Mouse (Mus musculus): ENCODE data around the gene Irs3. TPM values are rescaled to one million over a fixed set of nuclear protein-coding genes. Genes with fewer than 3 reads are reported as not detected.

Gene Irs3
- polyA plus RNA-seq, 1 experiment from 2014 or later, result 0.15 TPM

GRCm38 (mm10) chr5:137683388-137684293 is 38.1 kb upstream of the Irs3 start:
- Histone ChIP-seq H3K27ac (ENCODE audit: low read length) (peak overlapping the region; percentile 89), H3K4me3 (ENCODE audit: low read depth, low read length) (peak overlapping the region; percentile 88), H3K9me3 (replicated peaks; ENCODE audit: control insufficient read depth, low read length) (no peaks in the 10 kb centered on the region), H3K36me3 (ENCODE audit: control insufficient read depth, insufficient read depth) (peaks cover 12% of the 10 kb centered on the region), H3K4me2 (ENCODE audit: low read depth, low read length) (peak overlapping the region; percentile 76), H3K9ac (ENCODE audit: low read depth, low read length) (peak overlapping the region; percentile 85), H3K27me3 (ENCODE audit: control insufficient read depth, insufficient read depth, low read depth, low read length) (no peaks in the 10 kb centered on the region), H3K4me1 (ENCODE audit: control insufficient read depth, low read depth, low read length) (peaks cover 41% of the 10 kb centered on the region)
- 4% methylated on average over 28 of the region's 28 CpGs for WGBS (ENCODE audit: insufficient replicate concordance)
- ATAC-seq (ENCODE audit: low read depth), result no peak

DNA sequence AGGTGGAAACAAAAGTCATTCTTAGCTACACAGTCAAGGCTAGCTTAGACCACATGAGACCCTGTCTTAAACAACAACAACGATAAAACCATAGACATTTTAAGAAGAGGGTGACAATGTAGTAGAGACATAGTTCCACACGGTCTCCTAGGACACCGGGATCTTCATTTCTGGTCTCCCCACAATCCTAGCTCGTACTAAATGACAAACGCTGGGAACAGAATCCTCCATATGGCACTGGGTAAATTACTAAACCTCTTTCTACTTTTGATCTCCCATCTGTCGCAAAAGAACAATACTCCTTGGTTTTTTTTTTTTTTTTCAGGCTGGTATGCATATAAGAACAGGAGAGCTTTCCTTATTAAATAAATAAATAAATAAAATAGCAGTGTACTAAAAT is 37.0 kb upstream of the Irs3 start:
- Histone ChIP-seq H3K36me3 (ENCODE audit: control insufficient read depth, insufficient read depth) (peaks cover 15% of the 10 kb centered on the region), H3K9me3 (replicated peaks; ENCODE audit: control insufficient read depth, low read length) (no peaks in the 10 kb centered on the region), H3K9ac (ENCODE audit: low read depth, low read length) (peak overlapping the region; percentile 40; the same call in 1 of the 2 replicates), H3K27ac (ENCODE audit: low read length) (no peak overlapping the region), H3K4me2 (ENCODE audit: low read depth, low read length) (peak overlapping the region; percentile 76), H3K4me1 (ENCODE audit: control insufficient read depth, low read depth, low read length) (peaks cover 36% of the 10 kb centered on the region), H3K27me3 (ENCODE audit: control insufficient read depth, insufficient read depth, low read depth, low read length) (no peaks in the 10 kb centered on the region), H3K4me3 (ENCODE audit: low read depth, low read length) (peak overlapping the region; percentile 88)
- no peak for ATAC-seq (ENCODE audit: low read depth)
- whole genome bisulfite sequencing (ENCODE audit: insufficient replicate concordance), result 90% methylated on average over 6 of the region's 6 CpGs

DNA sequence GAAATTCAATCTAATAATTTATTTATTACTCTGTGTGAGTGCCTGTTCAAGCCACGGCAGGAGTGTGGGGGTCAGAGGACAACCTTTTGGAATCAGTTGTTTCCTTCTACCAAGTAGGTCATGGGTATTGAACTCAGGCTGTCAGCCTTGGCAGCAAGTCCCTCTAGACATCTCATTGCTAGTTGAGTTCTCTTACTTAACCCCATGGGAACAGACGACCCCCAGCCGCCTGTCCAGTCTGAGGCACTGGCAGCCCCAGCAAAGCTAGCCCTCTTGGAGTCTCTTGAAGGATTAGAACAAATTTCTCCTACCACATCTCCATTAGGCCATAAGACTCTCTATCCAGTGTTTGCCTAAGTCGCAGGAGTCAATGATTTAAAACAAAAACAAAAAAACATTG is 34.2 kb upstream of the Irs3 start:
- Histone ChIP-seq H3K9ac (ENCODE audit: low read depth, low read length) (no peak overlapping the region), H3K4me1 (ENCODE audit: control insufficient read depth, low read depth, low read length) (peaks cover 25% of the 10 kb centered on the region), H3K36me3 (ENCODE audit: control insufficient read depth, insufficient read depth) (peaks cover 23% of the 10 kb centered on the region), H3K4me2 (ENCODE audit: low read depth, low read length) (no peak overlapping the region), H3K9me3 (replicated peaks; ENCODE audit: control insufficient read depth, low read length) (no peaks in the 10 kb centered on the region), H3K27ac (ENCODE audit: low read length) (no peak overlapping the region), H3K27me3 (ENCODE audit: control insufficient read depth, insufficient read depth, low read depth, low read length) (no peaks in the 10 kb centered on the region), H3K4me3 (ENCODE audit: low read depth, low read length) (no peak overlapping the region)
- ATAC-seq (ENCODE audit: low read depth), result no peak
- 87% methylated on average over 4 of the region's 4 CpGs for WGBS (ENCODE audit: insufficient replicate concordance)

DNA sequence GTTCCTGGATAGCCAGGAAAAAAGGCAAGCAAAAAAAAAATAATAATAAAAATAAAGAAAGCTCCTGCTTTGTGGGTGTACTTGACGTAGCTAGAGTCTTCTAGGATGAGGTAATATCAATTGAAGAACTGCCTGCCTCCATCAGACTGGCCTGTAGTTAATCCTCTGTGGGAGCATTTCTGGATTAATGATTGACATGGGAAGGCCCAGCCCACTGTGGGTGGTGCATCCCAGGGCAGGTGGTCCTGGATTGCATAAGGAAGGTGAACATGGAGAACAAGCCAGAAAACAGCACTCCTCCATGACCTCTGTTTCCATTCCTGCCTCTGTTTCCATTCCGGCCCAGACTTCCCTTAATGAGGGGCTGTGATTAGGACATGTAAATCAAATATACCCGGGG is 33.2 kb upstream of the Irs3 start:
- no peak overlapping the region for H3K4me2 ChIP-seq (ENCODE audit: low read depth, low read length)
- H3K4me3 ChIP-seq (ENCODE audit: low read depth, low read length), result no peak overlapping the region
- no peak for ATAC-seq (ENCODE audit: low read depth)
- H3K9ac ChIP-seq (ENCODE audit: low read depth, low read length), result no peak overlapping the region
- H3K36me3 ChIP-seq (ENCODE audit: control insufficient read depth, insufficient read depth), result peaks cover 23% of the 10 kb centered on the region
- WGBS (ENCODE audit: insufficient replicate concordance), result 83% methylated on average over 3 of the region's 3 CpGs
- no peaks in the 10 kb centered on the region for H3K27me3 ChIP-seq (ENCODE audit: control insufficient read depth, insufficient read depth, low read depth, low read length)
- H3K4me1 ChIP-seq (ENCODE audit: control insufficient read depth, low read depth, low read length), result peaks cover 35% of the 10 kb centered on the region
- no peak overlapping the region for H3K27ac ChIP-seq (ENCODE audit: low read length)
- H3K9me3 ChIP-seq (replicated peaks; ENCODE audit: control insufficient read depth, low read length), result no peaks in the 10 kb centered on the region

GRCm38 (mm10) chr5:137677859-137678258 is 32.3 kb upstream of the Irs3 start:
- peaks cover 23% of the 10 kb centered on the region for H3K36me3 ChIP-seq (ENCODE audit: control insufficient read depth, insufficient read depth)
- WGBS (ENCODE audit: insufficient replicate concordance), result 94% methylated on average over 8 of the region's 8 CpGs

GRCm38 (mm10) chr5:137674786-137675185 is 29.3 kb upstream of the Irs3 start:
- Histone ChIP-seq H3K9ac (ENCODE audit: low read depth, low read length) (no peak overlapping the region; the same call in 1 of the 2 replicates), H3K27ac (ENCODE audit: low read length) (peak overlapping the region; percentile 22; the same call in 1 of the 2 replicates), H3K4me2 (ENCODE audit: low read depth, low read length) (no peak overlapping the region), H3K4me1 (ENCODE audit: control insufficient read depth, low read depth, low read length) (peaks cover 52% of the 10 kb centered on the region), H3K36me3 (ENCODE audit: control insufficient read depth, insufficient read depth) (peaks cover 11% of the 10 kb centered on the region), H3K27me3 (ENCODE audit: control insufficient read depth, insufficient read depth, low read depth, low read length) (no peaks in the 10 kb centered on the region), H3K9me3 (replicated peaks; ENCODE audit: control insufficient read depth, low read length) (no peaks in the 10 kb centered on the region), H3K4me3 (ENCODE audit: low read depth, low read length) (no peak overlapping the region)
- 85% methylated on average over 8 of the region's 8 CpGs for WGBS (ENCODE audit: insufficient replicate concordance)
- no peak for ATAC-seq (ENCODE audit: low read depth)

More at GRCm38 (mm10) chr5:137677859-137678258, 32.3 kb upstream of the Irs3 start:
- Histone ChIP-seq H3K4me3 (ENCODE audit: low read depth, low read length) (no peak overlapping the region), H3K9me3 (replicated peaks; ENCODE audit: control insufficient read depth, low read length) (no peaks in the 10 kb centered on the region), H3K4me1 (ENCODE audit: control insufficient read depth, low read depth, low read length) (peaks cover 43% of the 10 kb centered on the region), H3K27ac (ENCODE audit: low read length) (no peak overlapping the region), H3K27me3 (ENCODE audit: control insufficient read depth, insufficient read depth, low read depth, low read length) (no peaks in the 10 kb centered on the region), H3K9ac (ENCODE audit: low read depth, low read length) (no peak overlapping the region), H3K4me2 (ENCODE audit: low read depth, low read length) (no peak overlapping the region)
- ATAC-seq (ENCODE audit: low read depth), result no peak

DNA sequence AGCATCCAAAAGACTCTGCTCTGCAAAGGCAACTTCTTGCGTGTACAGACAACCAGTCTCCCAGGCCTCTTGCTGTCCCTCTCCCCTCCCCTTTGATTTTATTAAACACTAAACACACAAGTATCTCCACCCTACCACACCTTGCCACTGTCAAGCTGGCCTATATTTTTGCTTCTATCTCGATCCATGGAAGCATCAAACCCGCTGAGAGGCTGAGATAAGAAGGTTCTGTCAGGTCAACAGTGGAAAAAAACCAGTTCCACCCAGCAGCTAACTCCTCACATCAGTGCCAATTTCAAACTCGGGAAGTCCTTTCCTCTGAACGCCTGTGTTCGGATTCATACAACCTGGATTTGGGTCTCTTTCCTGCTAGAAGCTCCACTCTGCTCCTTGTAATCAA is 27.5 kb upstream of the Irs3 start:
- Histone ChIP-seq H3K4me3 (ENCODE audit: low read depth, low read length) (no peak overlapping the region; the same call in 1 of the 2 replicates), H3K27me3 (ENCODE audit: control insufficient read depth, insufficient read depth, low read depth, low read length) (no peaks in the 10 kb centered on the region)
- peak; percentile 81 for ATAC-seq (ENCODE audit: low read depth)

DNA sequence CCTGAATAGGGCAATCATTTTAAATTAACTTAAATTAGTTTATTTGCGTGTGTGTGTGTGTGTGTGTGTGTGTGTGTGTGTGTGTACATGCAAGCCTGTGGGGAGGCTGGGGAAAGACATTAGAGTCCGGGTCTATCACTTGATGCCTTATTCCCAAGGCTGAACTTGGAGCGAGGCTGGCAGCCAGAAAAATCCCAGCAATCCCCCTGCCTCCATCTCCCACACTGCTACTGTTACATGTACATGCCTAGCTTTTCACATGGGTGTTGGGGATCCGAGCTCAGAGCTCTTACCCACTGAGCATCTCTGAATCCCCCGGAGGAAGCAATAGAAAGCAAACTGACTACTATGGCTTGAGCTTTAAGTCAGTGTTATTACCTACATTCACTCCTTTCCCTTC is 26.8 kb upstream of the Irs3 start:
- peak overlapping the region; percentile 51; the same call in 1 of the 2 replicates for H3K4me2 ChIP-seq (ENCODE audit: low read depth, low read length)
- H3K4me1 ChIP-seq (ENCODE audit: control insufficient read depth, low read depth, low read length), result peaks cover 52% of the 10 kb centered on the region
- H3K36me3 ChIP-seq (ENCODE audit: control insufficient read depth, insufficient read depth), result peaks cover 10% of the 10 kb centered on the region

More for the DNA sequence above, 27.5 kb upstream of the Irs3 start:
- peak overlapping the region; percentile 75 for H3K27ac ChIP-seq (ENCODE audit: low read length)
- no peaks in the 10 kb centered on the region for H3K9me3 ChIP-seq (replicated peaks; ENCODE audit: control insufficient read depth, low read length)
- 31% methylated on average over 6 of the region's 6 CpGs for WGBS (ENCODE audit: insufficient replicate concordance)
- H3K36me3 ChIP-seq (ENCODE audit: control insufficient read depth, insufficient read depth), result peaks cover 11% of the 10 kb centered on the region
- H3K4me1 ChIP-seq (ENCODE audit: control insufficient read depth, low read depth, low read length), result peaks cover 52% of the 10 kb centered on the region
- H3K9ac ChIP-seq (ENCODE audit: low read depth, low read length), result peak overlapping the region; percentile 32
- H3K4me2 ChIP-seq (ENCODE audit: low read depth, low read length), result peak overlapping the region; percentile 51

More for the DNA sequence above, 26.8 kb upstream of the Irs3 start:
- H3K9me3 ChIP-seq (replicated peaks; ENCODE audit: control insufficient read depth, low read length), result no peaks in the 10 kb centered on the region
- H3K27ac ChIP-seq (ENCODE audit: low read length), result peak overlapping the region; percentile 75
- H3K4me3 ChIP-seq (ENCODE audit: low read depth, low read length), result no peak overlapping the region
- H3K9ac ChIP-seq (ENCODE audit: low read depth, low read length), result no peak overlapping the region; the same call in 1 of the 2 replicates
- WGBS (ENCODE audit: insufficient replicate concordance), result 75% methylated on average over 5 of the region's 5 CpGs
- no peak for ATAC-seq (ENCODE audit: low read depth)
- no peaks in the 10 kb centered on the region for H3K27me3 ChIP-seq (ENCODE audit: control insufficient read depth, insufficient read depth, low read depth, low read length)

Data from liver, embryonic 16.5 days (tissue).